Mouse (Mus musculus): ENCODE measurements around the gene Cldn13. TPM values are rescaled to one million over a fixed set of nuclear protein-coding genes. Genes with fewer than 3 reads are reported as not detected.
"Not testable (repeated sequence)": the region's sequence is repeated elsewhere in the genome, so short reads cannot be mapped to it uniquely, and the experiment has no call there.

Cldn13 gene
- polyA plus RNA-seq (2021), result not detected

- no peak for DNase-seq (ENCODE audit: low read depth, low spot score)
- in situ Hi-C loops (cut with MboI; ENCODE audit: low pct_unique_long_range_greater_than_20kb), result loop anchor here (5.0 to 10.0 kb wide), 2 partner anchors 52 to 369 kb away; no protein-coding TSS in a partner anchor
- POLR2A ChIA-PET, result no interaction called here
- ATAC-seq, result no peak
- CTCF ChIA-PET, result interaction anchor here (0.9 to 2.5 kb wide), 3 partner anchors 8 to 50 kb away, joined by 4 to 10 read pairs (median 4); no protein-coding TSS in a partner anchor
- no peaks in the 10 kb centered on the region for H3K27me3 ChIP-seq
- TF ChIP-seq CTCF (IDR thresholded peaks at IDR 0.05), result no peak
Observed at GRCm38 (mm10) chr5:134915311-134915710, at the start of gene Cldn13. Gene Cldn13, minus strand, starts transcription at chr5:134915526.

DNA sequence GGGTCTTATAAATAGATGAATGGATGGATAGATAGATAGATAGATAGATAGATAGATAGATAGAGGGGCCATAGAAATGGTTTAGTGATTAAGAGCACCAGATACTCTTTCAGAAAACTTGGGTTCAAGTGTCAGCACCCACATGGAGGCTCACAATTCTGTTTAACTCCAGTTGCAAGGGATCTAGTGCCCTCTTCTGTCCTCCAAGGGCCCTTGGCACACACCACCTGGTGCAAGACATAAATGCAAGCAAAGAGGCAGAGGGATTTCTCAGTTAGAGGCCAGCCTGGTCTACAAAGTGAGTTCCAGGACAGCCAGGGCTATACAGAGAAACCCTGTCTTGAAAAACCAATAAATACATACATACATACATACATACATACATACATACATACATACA, 49.3 kb upstream of the Cldn13 start:
- not testable (repeated sequence) for H3K27me3 ChIP-seq; DNase-seq (ENCODE audit: low read depth, low spot score); ATAC-seq
- POLR2A ChIA-PET, result interaction anchor here (3.4 kb wide), 1 partner anchor 31 kb away, joined by 17 read pairs; the partner anchor contains the start of gene Mettl27
- CTCF ChIA-PET, result interaction anchor here (1.7 to 9.8 kb wide), 4 partner anchors 30 to 56 kb away, joined by 4 to 101 read pairs (median 48); partner anchors contain the start of genes Cldn13, Mettl27 and Tmem270
- TF ChIP-seq CTCF (IDR thresholded peaks at IDR 0.05), result peak; percentile 51
- in situ Hi-C loops (cut with MboI; ENCODE audit: low pct_unique_long_range_greater_than_20kb), result loop anchor here (5.0 kb wide), 2 partner anchors 47 to 212 kb away; partner anchors contain the start of gene Cldn13

DNA sequence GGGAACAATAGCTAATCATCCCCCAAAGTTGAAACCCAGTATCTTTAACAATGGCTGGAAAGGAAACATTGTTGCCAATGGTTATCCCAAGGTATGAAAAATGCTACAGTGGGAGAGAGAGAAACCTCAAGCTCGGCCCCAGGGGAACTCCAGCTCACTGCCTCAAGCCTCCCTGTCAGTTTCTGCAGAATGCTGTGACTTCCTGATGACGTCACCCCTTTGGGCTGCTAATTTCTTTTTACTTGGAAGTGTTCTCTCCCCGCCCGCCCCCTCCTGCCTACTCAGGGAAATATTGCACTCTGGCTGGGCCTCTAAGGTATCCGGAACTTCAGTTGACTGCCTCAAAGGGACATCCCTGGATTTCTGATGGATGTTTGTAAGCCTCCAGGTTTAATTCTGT, 48.2 kb upstream of the Cldn13 start:
- DNase-seq (ENCODE audit: low read depth, low spot score) (peak; percentile 82), ATAC-seq (peak; percentile 48)
- CTCF ChIA-PET, result interaction anchor here (0.7 to 9.8 kb wide), 5 partner anchors 29 to 55 kb away, joined by 4 to 101 read pairs (median 5); partner anchors contain the start of genes Cldn13, Mettl27 and Tmem270

GRCm38 (mm10) chr5:134961519-134961918, 46.2 kb upstream of the Cldn13 start:
- POLR2A ChIA-PET, result interaction anchor here (1.3 to 3.4 kb wide), 2 partner anchors 12 to 28 kb away, joined by 4 to 17 read pairs; partner anchors contain the start of gene Mettl27

More for the DNA sequence above, 48.2 kb upstream of the Cldn13 start:
- POLR2A ChIA-PET, result interaction anchor here (0.6 to 3.4 kb wide), 3 partner anchors 30 to 45 kb away, joined by 3 to 17 read pairs (median 3); partner anchors contain the start of gene Mettl27
- no peak for TF ChIP-seq CTCF (IDR thresholded peaks at IDR 0.05)
- H3K27me3 ChIP-seq, result no peaks in the 10 kb centered on the region
- in situ Hi-C loops (cut with MboI; ENCODE audit: low pct_unique_long_range_greater_than_20kb), result loop anchor here (5.0 kb wide), 1 partner anchor 211 kb away; no protein-coding TSS in a partner anchor

DNA sequence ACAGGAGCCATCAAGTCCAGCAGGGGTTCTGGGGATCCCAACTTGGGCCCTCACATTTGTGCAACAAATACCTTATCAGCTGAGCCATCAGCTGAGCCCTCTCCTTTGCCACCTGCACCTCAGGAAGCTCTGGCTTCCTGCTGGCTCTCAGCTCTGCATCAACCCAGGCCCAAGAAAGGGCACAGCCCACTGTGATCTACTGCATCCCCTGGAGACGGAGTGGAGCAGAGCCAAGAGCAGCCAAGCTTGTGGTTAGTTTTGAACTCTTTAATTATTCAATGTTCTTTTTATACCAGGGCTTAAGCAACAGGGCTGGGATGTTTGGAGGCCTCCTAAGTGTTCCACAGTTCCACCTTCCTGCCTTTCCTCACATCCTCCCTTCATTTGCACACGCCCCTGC, 45.1 kb upstream of the Cldn13 start:
- ChIA-PET CTCF (interaction anchor here (1.5 to 9.8 kb wide), 4 partner anchors 15 to 52 kb away, joined by 3 to 101 read pairs (median 46); partner anchors contain the start of genes Cldn4, Mettl27 and Tmem270), POLR2A (no interaction called here)
- TF ChIP-seq CTCF (IDR thresholded peaks at IDR 0.05), result no peak

More at GRCm38 (mm10) chr5:134961519-134961918, 46.2 kb upstream of the Cldn13 start:
- DNase-seq (ENCODE audit: low read depth, low spot score) (no peak), ATAC-seq (no peak)
- TF ChIP-seq CTCF (IDR thresholded peaks at IDR 0.05), result no peak
- no peaks in the 10 kb centered on the region for H3K27me3 ChIP-seq
- in situ Hi-C loops (cut with MboI; ENCODE audit: low pct_unique_long_range_greater_than_20kb), result loop anchor here (5.0 kb wide), 1 partner anchor 209 kb away; no protein-coding TSS in a partner anchor
- CTCF ChIA-PET, result interaction anchor here (0.6 to 9.8 kb wide), 5 partner anchors 20 to 53 kb away, joined by 3 to 101 read pairs (median 5); partner anchors contain the start of genes Mettl27 and Tmem270

GRCm38 (mm10) chr5:134959114-134959513, 43.8 kb upstream of the Cldn13 start:
- no peaks in the 10 kb centered on the region for H3K27me3 ChIP-seq
- ATAC-seq (peak; percentile 35), DNase-seq (ENCODE audit: low read depth, low spot score) (no peak)
- TF ChIP-seq CTCF (IDR thresholded peaks at IDR 0.05), result no peak
- in situ Hi-C loops (cut with MboI; ENCODE audit: low pct_unique_long_range_greater_than_20kb), result no loop called here
- ChIA-PET POLR2A (interaction anchor here (0.6 kb wide), 1 partner anchor 884 kb away, joined by 3 read pairs; no protein-coding TSS in a partner anchor), CTCF (interaction anchor here (2.1 to 9.8 kb wide), 3 partner anchors 13 to 51 kb away, joined by 7 to 101 read pairs (median 86); partner anchors contain the start of genes Cldn4, Mettl27 and Tmem270)

More for the DNA sequence above, 45.1 kb upstream of the Cldn13 start:
- peak; percentile 91 for DNase-seq (ENCODE audit: low read depth, low spot score)
- in situ Hi-C loops (cut with MboI; ENCODE audit: low pct_unique_long_range_greater_than_20kb), result loop anchor here (5.0 kb wide), 1 partner anchor 208 kb away; no protein-coding TSS in a partner anchor
- H3K27me3 ChIP-seq, result no peaks in the 10 kb centered on the region
- peak; percentile 64 for ATAC-seq

DNA sequence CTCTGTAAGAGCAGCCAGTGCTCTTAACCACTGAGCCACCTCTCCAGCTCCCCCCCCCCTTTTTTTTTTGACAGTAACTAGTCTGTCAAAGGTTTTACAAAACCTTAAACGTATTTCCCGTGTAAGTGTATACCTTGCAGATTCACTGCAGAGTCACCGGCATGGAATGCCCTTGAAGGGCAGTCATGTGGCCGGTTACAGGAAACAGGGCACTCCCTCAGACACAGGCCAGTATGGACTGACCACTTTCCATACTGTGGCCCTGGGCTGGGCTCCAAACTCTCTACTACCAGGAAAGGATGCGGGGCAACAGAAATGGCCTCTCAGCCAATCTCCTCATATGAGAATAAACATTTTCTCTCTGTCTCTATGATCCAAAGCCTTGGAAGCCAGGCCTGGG, 40.2 kb upstream of the Cldn13 start:
- DNase-seq (ENCODE audit: low read depth, low spot score) (no peak), ATAC-seq (no peak)
- in situ Hi-C loops (cut with MboI; ENCODE audit: low pct_unique_long_range_greater_than_20kb), result no loop called here
- TF ChIP-seq CTCF (IDR thresholded peaks at IDR 0.05), result no peak
- H3K27me3 ChIP-seq, result no peaks in the 10 kb centered on the region
- CTCF ChIA-PET, result interaction anchor here (1.2 to 1.6 kb wide), 2 partner anchors 23 to 48 kb away, joined by 3 to 4 read pairs; partner anchors contain the start of gene Mettl27
- POLR2A ChIA-PET, result interaction anchor here (1.2 kb wide), 1 partner anchor 21 kb away, joined by 4 read pairs; no protein-coding TSS in a partner anchor

GRCm38 (mm10) chr5:134951053-134951884, 35.9 kb upstream of the Cldn13 start:
- ChIA-PET CTCF (interaction anchor here (1.3 kb wide), 1 partner anchor 18 kb away, joined by 3 read pairs; no protein-coding TSS in a partner anchor), POLR2A (no interaction called here)
- in situ Hi-C loops (cut with MboI; ENCODE audit: low pct_unique_long_range_greater_than_20kb), result no loop called here

GRCm38 (mm10) chr5:134948085-134948439, 32.7 kb upstream of the Cldn13 start:
- H3K27me3 ChIP-seq, result no peaks in the 10 kb centered on the region

More at GRCm38 (mm10) chr5:134951053-134951884, 35.9 kb upstream of the Cldn13 start:
- no peak for TF ChIP-seq CTCF (IDR thresholded peaks at IDR 0.05)
- DNase-seq (ENCODE audit: low read depth, low spot score) (no peak), ATAC-seq (no peak)
- no peaks in the 10 kb centered on the region for H3K27me3 ChIP-seq

More at GRCm38 (mm10) chr5:134948085-134948439, 32.7 kb upstream of the Cldn13 start:
- in situ Hi-C loops (cut with MboI; ENCODE audit: low pct_unique_long_range_greater_than_20kb), result no loop called here
- DNase-seq (ENCODE audit: low read depth, low spot score), result no peak
- ChIA-PET POLR2A (no interaction called here), CTCF (interaction anchor here (1.2 kb wide), 1 partner anchor 17 kb away, joined by 3 read pairs; no protein-coding TSS in a partner anchor)
- no peak for ATAC-seq
- TF ChIP-seq CTCF (IDR thresholded peaks at IDR 0.05), result no peak
